In the genomic region with DNA sequence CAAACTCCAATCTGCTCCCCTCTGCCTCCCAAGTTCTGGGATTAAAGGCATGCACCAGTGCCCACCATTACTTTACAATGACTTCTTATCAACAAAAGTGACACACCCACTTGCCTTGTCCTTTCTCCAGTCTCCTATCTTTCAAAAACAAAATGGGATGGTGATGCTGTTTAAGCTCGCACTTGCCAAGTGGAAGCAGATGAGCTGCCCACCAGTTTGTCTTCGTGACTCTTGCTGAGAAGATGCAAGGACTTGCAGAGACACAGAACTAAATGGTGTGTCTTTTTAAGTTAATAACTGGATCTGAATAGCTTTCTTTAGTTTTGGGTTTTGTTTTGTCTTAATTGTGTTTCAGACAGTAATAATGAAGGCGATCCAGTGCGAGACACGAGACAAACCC, we compare ENCODE assay signal across 22 mouse cellular contexts. TPM values are rescaled to one million over a fixed set of nuclear protein-coding genes. Genes with fewer than 3 reads are reported as not detected.
DNase-seq lines count a peak whose midpoint lies in the region; ATAC-seq lines count a peak whose summit lies in the region.
"Had no signal": no experiment of that assay in that cellular context is flagged by ENCODE, and none has a peak within 500 bp of the region (broad histone marks: within the 10 kb centered on the region; RNA-seq: fewer than 3 reads in every experiment).

No protein-coding gene starts in this region.

- no peak overlapping the region for H3K9ac ChIP-seq in forebrain, embryonic 14.5 days (ENCODE audit: low read length)

- no peak overlapping the region for H3K27ac ChIP-seq in forebrain, embryonic 10.5 days
- no peak overlapping the region for H3K27ac ChIP-seq in forebrain, embryonic 14.5 days (ENCODE audit: low read depth, low read length)

- H3K4me1 ChIP-seq in forebrain, embryonic 10.5 days = peaks cover 6% of the 10 kb centered on the region; the same call in 1 of the 2 replicates
- no peaks in the 10 kb centered on the region for H3K4me1 ChIP-seq in forebrain, embryonic 14.5 days (ENCODE audit: control insufficient read depth, insufficient read depth, low read length)

- H3K9me3 ChIP-seq in forebrain, embryonic 10.5 days = no peaks in the 10 kb centered on the region
- no peaks in the 10 kb centered on the region for H3K9me3 ChIP-seq in forebrain, embryonic 14.5 days (replicated peaks; ENCODE audit: control insufficient read depth, low read length)
- H3K9me3 ChIP-seq: G1E had no signal

- H3K4me3 ChIP-seq in forebrain, embryonic 10.5 days = no peak overlapping the region
- H3K4me3 ChIP-seq in forebrain, embryonic 14.5 days (ENCODE audit: low read depth, low read length) = no peak overlapping the region

- DNase-seq in forebrain, embryonic 10.5 days (ENCODE audit: extremely low spot score, low spot score) = peak; percentile 8
- no peak for DNase-seq in forebrain, embryonic 14.5 days (ENCODE audit: low spot score)
- no peak for DNase-seq in frontal cortex, postnatal 10 days (ENCODE audit: low spot score in 2 of 2)
- peak; percentile 69 for DNase-seq in brain, adult 2 months (ENCODE audit: low read depth, low spot score)
- no peak for DNase-seq in lung, postnatal 25 days (ENCODE audit: low spot score)
- DNase-seq: adrenal gland, adult 2 months; adrenal gland, adult 8-10 months; adrenal gland, postnatal 10 days; adrenal gland, postnatal 14 days; adrenal gland, postnatal 25 days; adrenal gland, postnatal 36 days; B cell, adult 2 months; cerebellum, adult 11 months; cerebellum, adult 11-12 months; cerebellum, adult 18-20 months; cerebellum, adult 2 months had no signal

- H3K36me3 ChIP-seq in forebrain, embryonic 10.5 days (replicated peaks) = peaks cover 43% of the 10 kb centered on the region
- peaks cover 20% of the 10 kb centered on the region for H3K36me3 ChIP-seq in forebrain, embryonic 14.5 days (ENCODE audit: control insufficient read depth, insufficient read depth, low read length)

- ATAC-seq in forebrain, embryonic 14.5 days = no peak
- ATAC-seq in frontal cortex, adult (ENCODE audit: low TSS enrichment) = peak; percentile 83
- ATAC-seq: activated CD4-positive, CD25-positive, alpha-beta regulatory T cell, adult 4 months; CD4-positive, CD25-positive, alpha-beta regulatory T cell, adult 4 months; Patski had no signal

- 88% methylated on average over 5 of the region's 5 CpGs for WGBS in forebrain, embryonic 10.5 days
- 88% methylated on average over 5 of the region's 5 CpGs for WGBS in forebrain, embryonic 14.5 days

- no peak overlapping the region for H3K4me2 ChIP-seq in forebrain, embryonic 14.5 days (ENCODE audit: low read length)

- H3K27me3 ChIP-seq in forebrain, embryonic 10.5 days (ENCODE audit: poor library complexity, severe bottlenecking) = no peaks in the 10 kb centered on the region
- H3K27me3 ChIP-seq in forebrain, embryonic 14.5 days (replicated peaks; ENCODE audit: control insufficient read depth, insufficient read depth, low read length) = no peaks in the 10 kb centered on the region
- H3K27me3 ChIP-seq: CH12.LX, Patski had no signal

RNA-seq across cellular contexts. Expression of gene Btg3, which starts 34.2 kb away (rescaled TPM):
- polyA plus RNA-seq in forebrain, embryonic 10.5 days (2016; fragmentation: Nextera tagmentation; extraction: Ambion mirVana) = 39.1 and 40.2 TPM in 2 replicates
- 22.5 and 23.9 TPM in 2 replicates for polyA plus RNA-seq in forebrain, embryonic 14.5 days (2014; fragmentation: Nextera tagmentation; extraction: Ambion mirVana)

RNA-seq across cellular contexts. Expression of gene Cxadr, which starts 41.5 kb away (rescaled TPM):
- 60.7 and 67.8 TPM in 2 replicates for polyA plus RNA-seq in forebrain, embryonic 10.5 days (2016; fragmentation: Nextera tagmentation; extraction: Ambion mirVana)
- 105 and 122 TPM in 2 replicates for polyA plus RNA-seq in forebrain, embryonic 14.5 days (2014; fragmentation: Nextera tagmentation; extraction: Ambion mirVana)
- polyA plus RNA-seq: G1E had no signal

Comparison
In these comparisons a context has a peak if more than half of its experiments do, and no peak if none do; other contexts are left out.
1. DNase-seq: peak in forebrain, embryonic 10.5 days (single experiment) and brain, adult 2 months (single experiment); none in forebrain, embryonic 14.5 days (single experiment), frontal cortex, postnatal 10 days (0 of 2) and lung, postnatal 25 days (single experiment).